Mouse (Mus musculus) embryonic facial prominence, embryonic 12.5 days (tissue): Measurements from ENCODE around the gene Ift172. TPM values are rescaled to one million over a fixed set of nuclear protein-coding genes. Genes with fewer than 3 reads are reported as not detected.

Experiments
- polyA plus RNA-seq: library from polyadenylated mRNA; unstranded; fragments of >200 nt; fragmentation: Nextera tagmentation; extraction: Ambion mirVana; gene quantifications from 2 replicates; pipeline ENCODE4 v1.2.1, GENCODE M21; 2016

Ift172 gene
- polyA plus RNA-seq, 1 experiment from 2014 or later, result 58.0 TPM

Other genes starting within 250 kb of the Ift172 start
- 117 and 118 TPM in 2 replicates for gene Atraid, start 242.8 kb downstream of the Ift172 start, polyA plus RNA-seq
- gene Slc5a6, start 242.2 kb downstream of the Ift172 start, polyA plus RNA-seq, result 11.8 and 12.4 TPM in 2 replicates
- 40.6 and 41.0 TPM in 2 replicates for gene Cad, start 236.3 kb downstream of the Ift172 start, polyA plus RNA-seq
- gene Dnajc5g, start 184.8 kb downstream of the Ift172 start, polyA plus RNA-seq, result not detected in 2 replicates
- 0.22 and 0.52 TPM in 2 replicates for gene Slc30a3, start 182.9 kb downstream of the Ift172 start, polyA plus RNA-seq
- gene Trim54, start 174.4 kb downstream of the Ift172 start, polyA plus RNA-seq, result 1.4 and 1.7 TPM in 2 replicates
- gene Ucn, start 152.3 kb downstream of the Ift172 start, polyA plus RNA-seq, result not detected in 2 replicates
- 64.8 and 72.0 TPM in 2 replicates for gene Mpv17, start 136.9 kb downstream of the Ift172 start, polyA plus RNA-seq
- 1.3 and 2.3 TPM in 2 replicates for gene Gm29609, start 111.2 kb downstream of the Ift172 start, polyA plus RNA-seq
- 95.9 and 104 TPM in 2 replicates for gene Gtf3c2, start 111.0 kb downstream of the Ift172 start, polyA plus RNA-seq
- 152 TPM in 2 replicates for gene Snx17, start 97.9 kb downstream of the Ift172 start, polyA plus RNA-seq
- gene Eif2b4, start 97.7 kb downstream of the Ift172 start, polyA plus RNA-seq, result 70.2 and 74.4 TPM in 2 replicates
- gene Zfp513, start 88.8 kb downstream of the Ift172 start, polyA plus RNA-seq, result 18.7 and 20.0 TPM in 2 replicates
- gene Ppm1g, start 70.4 kb downstream of the Ift172 start, polyA plus RNA-seq, result 144 and 147 TPM in 2 replicates
- 151 and 155 TPM in 2 replicates for gene Nrbp1, start 50.3 kb downstream of the Ift172 start, polyA plus RNA-seq
- gene Gm9970, start 49.9 kb downstream of the Ift172 start, polyA plus RNA-seq, result 0.43 and 1.1 TPM in 2 replicates
- gene Krtcap3, start 39.4 kb downstream of the Ift172 start, polyA plus RNA-seq, result 14.7 and 18.6 TPM in 2 replicates
- 91.0 and 94.6 TPM in 2 replicates for gene Fndc4, start 5.0 kb upstream of the Ift172 start, polyA plus RNA-seq
- gene Gckr, start 6.3 kb upstream of the Ift172 start, polyA plus RNA-seq, result 0.17 and 0.32 TPM in 2 replicates
- 76.7 and 88.4 TPM in 2 replicates for gene Zfp512, start 161.3 kb upstream of the Ift172 start, polyA plus RNA-seq
- gene 4930548H24Rik, start 194.6 kb upstream of the Ift172 start, polyA plus RNA-seq, result 0.13 and 0.20 TPM in 2 replicates
- 79.8 and 80.7 TPM in 2 replicates for gene Gpn1, start 203.6 kb upstream of the Ift172 start, polyA plus RNA-seq
- gene Slc4a1ap, start 235.9 kb upstream of the Ift172 start, polyA plus RNA-seq, result 39.6 and 41.5 TPM in 2 replicates
- 31.0 and 33.1 TPM in 2 replicates for gene Supt7l, start 236.7 kb upstream of the Ift172 start, polyA plus RNA-seq